Mouse (Mus musculus) adrenal gland, adult 2 months (tissue): ENCODE data around the gene Bhlhb9. TPM values are rescaled to one million over a fixed set of nuclear protein-coding genes. Genes with fewer than 3 reads are reported as not detected.
"Not testable (repeated sequence)": the region's sequence is repeated elsewhere in the genome, so short reads cannot be mapped to it uniquely, and the experiment has no call there.

Experiments used
- DNase-seq: peaks from one replicate; pipeline ENCODE4 v3.0.0; 2021
- long read RNA-seq: library from polyadenylated mRNA; stranded (forward); transcript quantifications from one replicate; pipeline ENCODE4 v2.0.0, GENCODE M21; 2021
- polyA plus RNA-seq: library from polyadenylated mRNA; depleted of rRNA; stranded (reverse); fragments of >200 nt; gene quantifications from 2 replicates; pipeline ENCODE4 v1.2.3, GENCODE M21; 2012; rRNA removed
- total RNA-seq, 2 experiments: library from RNA; stranded (reverse); gene quantifications; 2 replicates each; pipeline ENCODE4 v1.2.3; 2021

Gene Bhlhb9
- total RNA-seq (10 to 100 TPM; 15.4 to 24.2 TPM), polyA plus RNA-seq (2.2 and 4.5 TPM in 2 replicates)
- long read RNA-seq, transcript Bhlhb9-204 (5 exons, 2,812 nt): major isoform, 20 of 26 reads
- long read RNA-seq, partial matches to known transcripts: 0 of 26 reads
- long read RNA-seq, other reads (novel, unspliced or antisense): 4 of 26 reads

DNA sequence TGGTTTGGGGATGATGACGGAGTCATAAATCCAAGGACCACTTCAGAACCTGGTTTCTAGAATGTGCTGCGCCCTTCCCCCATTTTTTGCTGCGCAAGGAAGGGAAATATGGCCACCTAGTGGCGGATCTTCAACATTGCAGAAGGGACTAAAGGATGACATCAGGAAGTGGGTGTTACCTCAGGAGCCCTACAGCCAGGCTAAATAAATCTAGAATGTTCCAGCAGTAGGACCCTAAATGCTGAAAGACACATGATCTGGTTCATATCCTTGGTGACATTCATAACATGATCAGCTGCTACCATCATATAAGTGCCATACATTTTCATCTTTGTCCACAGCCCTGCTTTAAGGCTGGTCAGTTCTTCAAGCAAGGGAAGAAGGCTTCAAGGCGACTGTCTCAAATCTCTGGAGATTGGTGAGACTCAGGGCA is at the start of gene Bhlhb9:
Bhlhb9 (plus strand) TSS at position 383 of the 433 bp plus-strand sequence.
- peak; percentile 46 for DNase-seq

GRCm38 (mm10) chrX:135752832-135753231 is 44.6 kb upstream of the Bhlhb9 start:
- DNase-seq: peak; percentile 58

DNA sequence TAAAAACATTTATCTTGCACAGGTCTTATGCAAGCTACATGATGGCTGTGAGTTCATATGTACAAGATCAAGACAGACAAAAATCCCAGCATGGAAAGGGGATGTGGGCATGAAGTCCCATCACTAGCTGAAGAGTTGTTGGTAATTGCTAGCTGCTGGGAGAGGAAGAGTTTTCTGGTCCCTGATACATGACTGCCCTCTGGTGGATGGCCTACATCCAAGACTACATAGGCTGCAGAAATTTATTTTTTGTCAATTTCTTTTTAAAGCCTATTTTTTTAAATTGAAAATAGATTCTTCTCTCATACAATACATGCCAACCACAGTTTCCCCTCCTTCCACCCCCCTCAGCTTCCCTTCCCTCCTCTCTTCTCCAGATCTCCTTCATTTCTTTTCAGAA is 35.7 kb upstream of the Bhlhb9 start:
- DNase-seq: peak; percentile 28

GRCm38 (mm10) chrX:135768043-135768548 is 29.3 kb upstream of the Bhlhb9 start:
- no peak for DNase-seq

DNA sequence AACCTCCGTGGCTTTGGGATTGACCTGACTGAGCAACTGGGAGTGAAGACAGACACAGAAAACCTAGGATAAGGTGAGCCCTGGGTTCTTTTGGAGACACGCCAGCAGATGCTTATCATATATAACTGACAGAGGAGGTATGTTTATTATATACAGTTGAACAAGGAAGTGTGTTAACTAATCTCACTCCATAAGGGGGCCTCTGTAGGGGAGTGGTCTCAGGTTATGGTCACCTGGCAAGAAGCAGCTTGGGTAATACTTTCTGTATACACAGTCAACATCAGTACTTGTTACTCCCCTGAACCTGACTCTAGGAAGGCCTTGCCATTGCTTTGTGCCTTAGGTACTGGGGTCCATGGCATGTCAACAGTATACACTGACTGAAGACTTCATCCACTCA is 28.8 kb upstream of the Bhlhb9 start:
- DNase-seq: no peak

- DNase-seq: no peak
Measured at GRCm38 (mm10) chrX:135791536-135791935, 5.9 kb upstream of the Bhlhb9 start.

DNA sequence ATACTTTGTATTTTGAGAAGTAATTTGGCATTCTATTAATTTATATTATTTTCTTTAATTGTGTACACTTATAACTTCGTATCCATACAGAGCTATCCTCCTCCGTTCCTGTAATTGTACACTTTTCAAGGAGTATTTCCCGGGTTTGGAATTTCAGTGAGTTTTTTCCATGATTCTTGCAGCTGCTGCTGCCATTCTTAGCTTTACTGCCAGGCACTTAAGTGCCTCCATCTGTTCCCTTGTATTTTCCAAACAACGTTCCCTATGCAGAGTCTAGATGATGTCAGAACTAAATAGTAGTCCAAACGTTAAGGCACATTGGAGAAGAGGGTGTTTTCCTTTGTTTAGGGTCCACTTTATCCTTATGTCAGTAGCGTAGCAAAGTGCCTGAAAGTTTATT is 5.1 kb upstream of the Bhlhb9 start:
- no peak for DNase-seq

- peak; percentile 61 for DNase-seq
Measured at GRCm38 (mm10) chrX:135795591-135796304, 1.6 kb upstream of the Bhlhb9 start.

DNA sequence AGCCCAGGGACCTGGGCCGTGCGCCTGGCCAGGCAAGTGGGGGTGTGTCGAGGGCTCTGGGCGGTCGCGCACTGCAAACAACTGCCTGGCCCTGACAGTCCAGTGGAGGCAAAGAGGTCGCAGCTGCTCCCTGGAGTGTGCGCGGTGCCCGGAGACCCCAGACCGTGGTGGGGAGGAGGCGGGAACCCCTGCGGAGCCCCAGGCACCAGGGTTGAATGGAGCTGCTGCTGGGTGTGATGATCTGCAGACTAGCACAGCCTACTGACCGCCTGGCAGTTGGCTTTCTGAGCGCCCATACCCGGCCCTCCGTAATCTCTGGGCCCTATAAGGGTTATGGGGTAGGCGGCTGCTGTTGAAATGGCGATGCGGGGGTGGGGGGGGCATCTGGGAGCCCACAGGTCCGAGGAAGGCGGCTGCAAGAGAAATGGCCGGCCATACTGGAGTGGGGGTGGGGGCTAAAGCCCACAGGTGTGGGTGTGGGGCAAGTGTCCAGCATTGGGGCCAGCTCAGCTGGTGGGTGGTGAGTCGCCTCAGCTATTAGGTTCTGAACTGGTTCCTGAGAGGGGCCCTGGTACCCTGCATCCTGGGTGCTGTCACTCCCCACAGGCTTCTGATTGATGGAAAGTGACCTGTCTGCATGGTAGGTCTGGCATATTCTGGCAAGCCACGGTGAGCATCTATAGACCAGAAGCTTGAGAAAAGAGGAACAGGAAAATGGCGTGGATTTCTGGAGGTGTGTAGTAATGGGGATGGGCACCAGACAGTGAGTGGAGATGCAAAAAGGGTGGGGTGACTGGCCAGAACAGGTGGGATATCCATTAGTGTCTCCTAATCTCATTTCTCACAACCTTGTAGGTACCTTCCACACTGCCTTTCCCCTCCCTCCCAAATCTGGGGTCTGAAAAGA is 836 bp upstream of the Bhlhb9 start:
- peak; percentile 26 for DNase-seq

DNA sequence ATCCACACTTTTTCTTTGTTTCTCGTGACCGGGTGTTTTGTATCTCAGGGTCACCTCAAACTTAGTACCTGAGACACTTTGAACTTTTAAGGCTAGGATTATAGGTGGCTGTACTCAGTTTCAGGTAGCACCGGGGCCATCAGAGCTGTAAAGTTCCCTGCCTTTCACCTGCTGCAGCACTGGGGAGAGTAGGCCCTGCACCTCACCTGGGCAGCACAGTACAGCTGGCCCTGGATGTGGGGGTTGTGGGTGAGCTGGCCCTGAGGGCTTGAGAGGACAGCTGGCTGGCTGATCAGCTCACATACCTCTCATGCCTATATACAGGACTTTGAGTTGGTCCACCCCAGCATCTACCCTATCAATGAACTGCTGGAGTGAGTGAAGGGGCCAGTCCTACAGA is 6.8 kb downstream of the Bhlhb9 start:
- no peak for DNase-seq

DNA sequence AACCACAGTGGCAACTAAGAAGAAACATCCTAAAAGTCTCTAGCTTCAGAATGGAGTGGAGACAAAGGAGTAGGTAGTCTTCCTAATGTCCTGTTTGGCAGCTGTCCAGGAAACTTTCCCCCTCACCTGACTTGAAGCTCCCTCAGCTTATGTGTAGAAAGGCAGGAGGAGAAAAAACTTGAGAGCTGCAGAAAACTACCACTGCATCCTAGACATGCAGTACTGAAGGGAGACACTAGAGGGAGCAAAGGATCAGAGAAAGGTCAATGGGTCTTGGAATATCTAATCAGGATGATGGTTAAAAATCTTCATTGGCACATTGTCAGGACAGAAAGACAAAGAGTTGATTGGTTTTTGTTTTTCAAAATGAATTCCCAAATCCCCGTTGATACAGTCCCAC is 8.4 kb downstream of the Bhlhb9 start:
- DNase-seq: peak; percentile 24

GRCm38 (mm10) chrX:135835896-135836295 is 38.5 kb downstream of the Bhlhb9 start:
- DNase-seq: not testable (repeated sequence)

DNA sequence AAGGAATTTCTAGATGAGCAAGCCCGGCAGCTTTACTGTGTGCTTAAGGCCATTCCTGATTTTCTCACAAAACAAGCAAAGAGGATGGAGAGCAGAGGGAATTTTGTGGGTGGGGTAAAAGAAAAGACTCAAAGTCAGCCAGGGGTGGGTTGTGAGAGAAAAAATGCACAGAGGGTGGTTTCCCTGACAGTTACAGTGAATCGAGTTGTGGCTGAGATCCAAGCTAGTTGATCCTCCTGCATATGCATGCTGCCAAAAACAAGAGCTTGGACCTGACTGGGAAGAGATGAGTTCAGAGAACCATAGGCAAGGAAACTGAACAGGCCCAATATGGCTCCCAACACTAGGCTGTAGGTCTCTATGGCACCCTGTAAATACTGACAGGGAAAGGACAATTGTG is 40.5 kb downstream of the Bhlhb9 start:
- no peak for DNase-seq

- peak; percentile 39 for DNase-seq
Measured at GRCm38 (mm10) chrX:135838521-135839360, 41.3 kb downstream of the Bhlhb9 start, which contains the start of gene Gprasp2. TSS of gene Gprasp2 (plus strand) at chrX:135839034.

GRCm38 (mm10) chrX:135839397-135840391 is 42.3 kb downstream of the Bhlhb9 start:
- peak; percentile 21 for DNase-seq

DNA sequence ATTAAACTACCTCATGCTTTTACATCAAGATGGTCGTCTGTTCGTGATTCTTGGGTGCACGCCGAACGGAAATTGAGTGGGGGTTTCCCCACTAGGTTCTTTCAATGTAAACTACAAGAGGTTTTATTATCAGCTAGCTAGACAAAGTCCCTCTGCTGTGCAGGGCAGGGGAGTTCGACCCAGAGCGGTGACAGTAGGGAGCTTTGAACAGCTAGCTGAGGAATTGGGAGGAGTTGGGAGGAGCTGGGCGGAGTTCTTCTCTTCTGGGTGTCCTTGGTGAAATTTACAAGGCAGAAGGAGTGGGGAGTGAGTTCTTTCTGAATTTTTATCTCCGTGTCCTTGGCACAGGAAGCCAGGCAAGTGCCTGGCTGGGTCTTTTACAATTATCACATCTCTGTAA is 69.4 kb downstream of the Bhlhb9 start:
- not testable (repeated sequence) for DNase-seq

- no peak for DNase-seq
Measured at GRCm38 (mm10) chrX:135876679-135877078, 79.3 kb downstream of the Bhlhb9 start.

GRCm38 (mm10) chrX:135879626-135880025 is 82.2 kb downstream of the Bhlhb9 start:
- no peak for DNase-seq

GRCm38 (mm10) chrX:135885411-135886233 is 88.2 kb downstream of the Bhlhb9 start:
- DNase-seq: peak; percentile 71
